Mouse (Mus musculus) CD8-positive naive resting alpha-beta T cell, adult 2 months (primary cell): ENCODE measurements around the gene Olfr331.
"Not testable (repeated sequence)": the region's sequence is repeated elsewhere in the genome, so short reads cannot be mapped to it uniquely, and the experiment has no call there.

Experiments
- DNase-seq, 2 experiments: peaks; one replicate each; pipeline ENCODE4 v3.0.0; 2022; ENCODE audit warnings: low read depth in 2 of 2, low spot score in 2 of 2

Olfr331 gene

DNA sequence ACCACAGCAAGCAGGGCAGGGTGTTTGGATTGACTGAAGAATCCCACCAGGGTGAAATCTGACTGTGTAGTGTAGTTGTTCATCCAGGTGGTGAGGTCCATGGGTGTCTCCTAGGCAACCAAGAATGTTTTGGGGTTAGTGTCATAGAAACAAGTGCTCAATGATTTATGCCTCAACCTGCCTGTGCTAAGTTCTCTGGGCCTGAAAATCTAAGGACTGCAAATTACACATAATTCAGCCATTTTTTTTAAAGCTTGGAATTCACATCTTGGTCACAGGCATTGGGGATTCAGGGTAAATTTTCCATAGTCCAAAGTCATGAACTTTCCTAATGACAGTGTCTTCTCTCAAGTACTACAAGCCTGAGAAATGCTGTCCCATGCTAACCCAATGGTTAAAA lies at the start of gene Olfr331:
TSS of gene Olfr331 (minus strand) at position 101 of the 400 bp plus-strand sequence.
- not testable (repeated sequence) for DNase-seq

DNA sequence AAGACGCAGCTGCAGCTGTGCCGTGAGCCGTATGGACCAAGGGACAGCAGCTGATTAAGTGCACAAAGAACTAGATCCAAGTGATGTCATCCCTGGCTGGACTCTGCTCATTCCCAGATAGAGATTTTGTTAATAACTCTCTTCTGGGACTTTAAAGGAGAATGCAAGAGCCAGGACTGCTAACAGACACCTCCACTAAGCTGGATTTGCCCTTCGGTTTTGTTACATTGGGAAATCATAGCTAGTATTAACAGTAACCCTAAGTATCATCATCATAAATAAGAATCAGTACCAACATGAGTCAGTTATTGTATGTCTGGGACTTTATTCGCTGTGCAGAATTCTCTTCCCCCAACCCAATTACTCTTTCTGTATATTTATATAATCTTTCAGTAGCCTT lies 44.0 kb upstream of the Olfr331 start, which contains the start of gene Olfr329-ps:
TSS of gene Olfr329-ps (minus strand) at position 101 of the 400 bp plus-strand sequence.
- no peak for DNase-seq

DNA sequence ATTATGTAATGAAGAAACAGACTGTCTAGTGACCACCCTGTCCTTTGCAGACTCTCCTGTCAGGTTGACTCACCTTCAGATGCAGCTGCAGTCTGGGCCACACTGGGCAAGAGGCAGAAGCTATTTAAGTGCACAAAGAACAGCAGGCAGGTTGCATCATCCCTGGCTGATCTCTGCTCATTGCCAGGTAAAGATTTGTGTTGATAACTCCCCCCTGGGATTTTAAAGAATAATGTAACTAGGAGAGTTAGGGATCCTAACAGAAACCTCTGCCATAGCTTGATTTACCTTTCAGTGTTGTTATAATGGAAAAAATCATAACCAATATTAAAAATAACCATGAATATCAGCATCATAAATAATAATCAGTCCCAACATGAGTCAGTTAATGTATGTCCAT lies 32.4 kb upstream of the Olfr331 start, which contains the start of gene Olfr330:
TSS of gene Olfr330 (minus strand) at position 101 of the 400 bp plus-strand sequence.
- not testable (repeated sequence) for DNase-seq

DNA sequence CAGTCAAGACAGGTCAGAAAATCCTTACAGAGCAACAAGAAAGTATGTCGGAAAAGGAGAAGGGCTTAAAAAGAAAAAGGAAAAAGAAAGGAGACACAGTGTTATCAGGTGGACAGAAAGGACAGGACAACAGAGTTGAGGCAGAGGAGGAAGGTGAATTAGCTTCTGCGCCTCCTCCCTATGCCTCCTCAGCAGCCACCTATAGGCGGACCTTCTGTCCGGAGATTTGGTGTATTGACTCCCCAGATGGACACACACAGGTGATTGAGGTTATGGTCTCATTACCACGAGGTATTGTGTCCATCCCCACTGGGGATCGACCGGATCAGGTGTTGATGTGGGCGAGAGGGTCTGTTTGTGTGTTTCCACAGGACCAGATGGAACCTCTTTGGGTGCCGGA lies 17.4 kb upstream of the Olfr331 start:
- peak in 1 of 2 experiments; percentile 19 for DNase-seq

DNA sequence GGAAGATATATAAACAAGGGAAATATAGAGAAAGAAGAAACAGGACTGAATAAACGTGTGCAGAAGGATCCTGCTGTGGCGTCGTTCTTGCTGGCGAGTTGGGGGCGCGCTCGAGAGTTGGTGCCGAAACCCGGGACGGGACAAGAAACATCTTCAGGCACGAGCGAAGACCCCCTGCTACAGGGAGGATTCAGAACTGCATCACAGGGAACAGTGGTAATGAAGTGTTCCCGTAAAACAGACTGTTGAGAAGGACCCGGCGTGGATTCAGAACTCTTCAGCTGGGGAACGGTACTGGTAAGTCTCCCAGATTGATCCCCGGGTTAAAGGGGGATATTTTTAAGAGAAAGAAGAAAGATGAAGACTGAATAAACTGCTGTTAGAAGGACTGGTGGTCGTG lies 16.5 kb upstream of the Olfr331 start:
- DNase-seq, result peak; percentile 50 to 66

DNA sequence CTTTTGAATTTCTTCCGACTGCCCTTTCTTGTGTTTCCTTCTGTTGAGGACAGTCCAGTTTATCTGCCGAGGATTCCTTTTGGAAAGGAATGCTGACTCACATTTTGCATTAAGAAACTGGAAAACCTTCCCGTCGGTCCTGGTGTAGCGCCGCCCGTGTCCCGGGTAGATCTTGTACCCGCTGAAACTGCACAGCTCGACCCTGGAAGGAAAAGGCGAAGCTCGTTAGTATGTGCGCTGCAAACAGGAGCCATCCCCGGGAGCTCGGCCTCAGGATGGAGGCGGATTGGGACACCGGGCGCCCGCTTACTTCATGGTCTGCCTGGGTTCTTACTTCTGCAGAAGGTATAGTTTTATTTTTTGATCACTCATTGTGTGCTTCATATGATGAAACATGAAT lies 6.7 kb upstream of the Olfr331 start:
- DNase-seq, result not testable (repeated sequence)

DNA sequence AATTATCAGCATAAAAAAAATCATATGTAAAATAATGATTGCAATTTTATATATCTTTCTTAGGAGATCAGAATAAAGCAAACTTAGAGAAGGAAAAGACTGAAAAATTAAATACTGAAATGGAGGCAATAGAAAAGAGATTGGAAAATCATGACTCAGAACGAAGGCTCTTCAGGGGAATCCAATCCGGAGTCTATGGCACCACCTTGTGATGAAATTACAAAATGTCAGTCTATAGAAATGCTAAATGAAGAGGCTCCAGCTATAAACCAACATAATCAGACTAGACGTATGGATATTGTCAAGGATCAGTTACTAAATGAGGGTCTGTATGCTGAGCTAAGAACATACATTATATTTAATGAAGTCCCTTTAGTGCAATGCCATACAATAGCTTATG lies 3.1 kb downstream of the Olfr331 start:
- no peak for DNase-seq

DNA sequence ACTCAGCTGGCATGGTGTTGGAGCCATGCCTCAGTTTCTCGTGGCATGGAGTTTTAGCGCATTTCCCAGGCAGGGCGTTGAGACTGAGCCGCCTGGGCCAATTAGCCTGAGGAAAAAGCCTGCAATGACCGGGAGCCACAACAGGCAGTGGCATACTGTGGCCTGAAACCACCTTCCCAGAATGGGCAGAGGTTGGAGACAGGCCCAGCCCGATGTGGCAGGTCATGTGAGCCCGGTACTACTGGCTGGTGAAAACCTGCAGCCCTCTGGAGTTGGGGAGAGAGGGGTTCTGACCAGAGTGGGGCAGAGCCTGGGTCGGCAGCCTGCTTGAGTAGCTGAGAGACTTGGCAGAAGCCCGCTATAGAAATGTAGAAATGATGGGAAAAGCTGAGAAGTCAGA lies 3.6 kb downstream of the Olfr331 start:
- no peak for DNase-seq

DNA sequence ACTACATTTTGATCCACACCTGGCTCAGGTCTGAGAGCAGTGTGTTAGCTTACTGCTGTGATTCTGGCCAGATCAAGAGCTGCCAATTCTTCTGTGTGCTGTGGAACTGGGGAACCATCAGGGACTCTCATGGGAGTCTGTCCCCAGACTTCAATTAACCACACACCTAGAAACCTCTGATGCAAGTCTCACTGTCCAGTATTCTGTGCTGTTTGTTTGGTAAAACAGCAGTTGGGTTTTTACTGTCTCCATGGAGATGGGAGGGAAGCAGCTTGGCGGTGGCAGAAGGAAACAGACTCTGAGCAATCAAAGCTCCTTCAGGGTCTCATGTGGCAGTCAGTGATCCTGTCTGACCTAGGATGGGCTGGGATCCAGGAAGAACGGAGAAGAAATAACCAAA lies 9.9 kb downstream of the Olfr331 start, which contains the start of gene Olfr332:
TSS of gene Olfr332 (minus strand) at position 101 of the 400 bp plus-strand sequence.
- no peak for DNase-seq

DNA sequence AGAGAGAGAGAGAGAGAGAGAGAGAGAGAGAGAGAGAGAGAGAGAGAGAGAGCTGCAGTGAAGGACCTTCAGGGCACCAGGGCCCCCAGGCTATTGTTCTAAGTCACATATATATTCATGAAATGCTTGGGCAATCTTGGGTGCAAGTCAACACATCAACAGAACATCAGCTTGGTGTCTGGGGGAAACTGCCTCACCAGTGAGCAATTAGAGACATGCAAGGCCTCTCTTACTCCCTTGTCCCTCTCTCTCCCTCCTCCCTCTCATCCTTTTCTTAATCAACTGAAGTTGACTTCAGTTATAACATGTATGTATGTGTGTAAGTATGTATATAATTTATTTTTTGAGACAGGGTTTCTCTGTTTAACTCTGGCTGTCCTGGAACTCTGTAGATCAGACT lies 40.2 kb downstream of the Olfr331 start, which contains the start of gene Olfr30:
TSS of gene Olfr30 (minus strand) at position 101 of the 400 bp plus-strand sequence.
- no peak for DNase-seq

DNA sequence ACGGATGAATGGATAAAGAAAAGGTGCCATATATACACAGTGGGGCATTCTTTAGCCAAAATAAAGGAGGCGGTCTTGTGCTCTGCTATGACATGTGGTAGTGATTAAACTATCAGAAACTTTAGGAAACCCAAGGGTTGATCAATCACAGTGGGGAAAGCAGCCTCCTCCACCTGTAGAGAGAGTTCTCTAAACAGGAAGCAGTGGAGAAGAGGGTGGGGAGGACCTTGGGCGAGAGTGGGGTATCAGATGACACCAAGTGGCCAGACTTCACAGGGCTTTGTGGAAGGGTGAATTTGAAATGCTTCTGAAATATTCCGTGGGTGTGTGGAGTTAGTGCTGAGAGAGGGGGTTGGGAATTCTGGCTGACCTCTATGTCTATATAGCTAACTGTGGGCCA lies 48.8 kb downstream of the Olfr331 start:
- no peak for DNase-seq

DNA sequence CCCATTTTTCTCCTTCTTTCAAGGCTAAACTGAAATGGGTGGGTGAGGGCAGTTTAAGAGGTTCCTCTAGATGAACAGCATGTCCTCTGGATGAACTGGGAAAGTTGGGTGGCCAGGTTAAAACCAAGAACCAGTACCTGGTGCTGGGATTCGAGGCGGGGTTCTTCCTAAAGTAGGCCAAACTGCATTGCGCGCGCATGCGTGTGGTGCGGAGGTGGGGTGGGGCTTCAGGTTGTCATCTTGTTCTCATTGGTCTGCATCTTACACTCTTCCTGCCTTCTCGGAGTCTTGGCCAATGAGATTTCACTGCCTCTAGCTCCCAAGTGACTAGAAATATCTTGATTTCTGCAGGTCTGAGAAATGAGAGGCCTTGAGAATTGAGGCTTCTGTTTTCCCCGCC lies 49.6 kb downstream of the Olfr331 start, which contains the start of gene Lypd9:
TSS of gene Lypd9 (minus strand) at position 165 of the 400 bp plus-strand sequence.
- no peak for DNase-seq
